ENCODE assay signal across 8 mouse cellular contexts in the genomic region with DNA sequence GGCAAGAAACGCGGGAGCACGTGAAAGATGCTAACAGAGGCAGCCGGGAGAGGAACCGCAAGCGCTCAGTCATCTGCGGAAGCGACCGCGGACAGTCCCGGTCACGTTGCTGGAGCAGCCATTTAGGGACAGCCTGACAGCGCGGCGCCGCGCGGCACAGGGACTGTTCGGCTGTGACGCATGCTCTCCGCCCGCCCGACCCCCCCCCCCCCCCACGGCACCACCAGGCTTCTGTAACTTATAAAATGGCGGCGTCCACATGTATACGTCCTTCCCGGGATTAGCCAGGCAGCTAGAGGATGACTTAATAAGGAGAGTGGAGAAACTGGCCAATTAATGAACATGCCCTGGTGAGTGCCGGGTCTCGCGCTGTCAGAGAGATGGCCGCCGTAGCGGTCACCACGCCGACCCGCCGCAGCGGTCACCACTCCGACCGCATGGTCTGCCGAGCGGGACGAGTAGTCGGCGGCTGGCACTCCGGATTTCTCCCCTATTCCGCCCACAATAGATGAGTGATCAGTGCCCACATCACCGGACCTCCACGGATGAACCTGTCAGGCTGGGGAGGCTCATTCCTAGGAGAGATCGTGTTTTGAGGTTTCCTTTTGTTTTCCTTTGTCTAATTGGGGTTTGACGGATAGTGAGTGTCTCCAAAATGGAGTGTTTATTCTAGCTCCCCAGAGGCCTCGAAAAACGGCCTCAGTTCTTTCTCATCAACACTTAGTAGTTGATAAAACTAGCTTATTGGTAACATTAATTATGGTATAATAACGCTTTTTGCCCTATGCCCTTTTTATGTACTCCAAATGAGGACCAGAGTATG.
DNase-seq lines count a peak whose midpoint lies in the region; ATAC-seq and TF ChIP-seq lines count a peak whose summit lies in the region.

No protein-coding gene starts in this region.

- WGBS in forebrain, embryonic 16.5 days, result under 1% methylated on average over 52 of the region's 55 CpGs
- under 1% methylated on average over 37 of the region's 55 CpGs for WGBS in lung, embryonic 14.5 days
- under 1% methylated on average over 41 of the region's 55 CpGs for WGBS in neural tube, embryonic 15.5 days

- no peak for TF ChIP-seq POLR2A in ES-Bruce4 (IDR thresholded peaks at IDR 0.05; ENCODE audit: insufficient read depth, low read length)
- TF ChIP-seq POLR2A in testis, adult 2 months (IDR thresholded peaks at IDR 0.05; ENCODE audit: control insufficient read depth, low read depth, low read length), result no peak; the same call in 1 of the 2 replicates

- no peak overlapping the region for H3K27ac ChIP-seq in ES-Bruce4 (ENCODE audit: insufficient read depth, low read length)
- peak overlapping the region; percentile 94 for H3K27ac ChIP-seq in forebrain, embryonic 16.5 days (ENCODE audit: low read length)
- peak overlapping the region; percentile 96 for H3K27ac ChIP-seq in layer of hippocampus, adult 2 months
- H3K27ac ChIP-seq in lung, embryonic 14.5 days (ENCODE audit: low read depth), result peak overlapping the region; percentile 96
- H3K27ac ChIP-seq in neural tube, embryonic 15.5 days (replicated peaks), result peak overlapping the region; percentile 91
- peak overlapping the region; percentile 86 for H3K27ac ChIP-seq in testis, adult 2 months (ENCODE audit: control insufficient read depth, insufficient read depth, low read depth, low read length)

- peak; percentile 72 to 81 for DNase-seq in cerebellum, adult 18-20 months
- peak; percentile 49 for DNase-seq in heart, postnatal 25 days (ENCODE audit: low spot score)
- DNase-seq in layer of hippocampus, adult 2 months (ENCODE audit: low spot score in 2 of 2), result peak; percentile 64 to 70
- DNase-seq in lung, embryonic 14.5 days, result peak; percentile 87

- H3K9me3 ChIP-seq in ES-Bruce4 (replicated peaks; ENCODE audit: control insufficient read depth, insufficient read depth, low read length, poor library complexity, severe bottlenecking), result no peaks in the 10 kb centered on the region
- H3K9me3 ChIP-seq in forebrain, embryonic 16.5 days (ENCODE audit: control insufficient read depth, low read length), result no peaks in the 10 kb centered on the region
- no peaks in the 10 kb centered on the region for H3K9me3 ChIP-seq in lung, embryonic 14.5 days (ENCODE audit: low read depth, low read length)
- no peaks in the 10 kb centered on the region for H3K9me3 ChIP-seq in neural tube, embryonic 15.5 days (replicated peaks)

- no peak for TF ChIP-seq CTCF in ES-Bruce4 (IDR thresholded peaks at IDR 0.05; ENCODE audit: low read depth, low read length)
- TF ChIP-seq CTCF in layer of hippocampus, adult 2 months (conservative IDR thresholded peaks at IDR 0.05), result no peak
- no peak for TF ChIP-seq CTCF in lung, embryonic 14.5 days (IDR thresholded peaks at IDR 0.05; ENCODE audit: low read depth)
- TF ChIP-seq CTCF in testis, adult 2 months (IDR thresholded peaks at IDR 0.05; ENCODE audit: control insufficient read depth, insufficient read depth, insufficient replicate concordance, low read depth, low read length), result no peak

- intact Hi-C loops in heart, postnatal 25 days (cut with DNase I), result loop anchor here (5.0 kb wide), 1 partner anchor 34 kb away; no protein-coding TSS in a partner anchor

- H3K4me2 ChIP-seq in forebrain, embryonic 16.5 days (ENCODE audit: low read length), result peak overlapping the region; percentile 69
- H3K4me2 ChIP-seq in lung, embryonic 14.5 days, result peak overlapping the region; percentile 61
- peak overlapping the region; percentile 54 for H3K4me2 ChIP-seq in neural tube, embryonic 15.5 days

- H3K9ac ChIP-seq in ES-Bruce4 (ENCODE audit: low read depth, poor library complexity, severe bottlenecking), result peak overlapping the region; percentile 63
- peak overlapping the region; percentile 87 for H3K9ac ChIP-seq in forebrain, embryonic 16.5 days (replicated peaks; ENCODE audit: low read depth, low read length)
- peak overlapping the region; percentile 86 for H3K9ac ChIP-seq in lung, embryonic 14.5 days
- peak overlapping the region; percentile 64 for H3K9ac ChIP-seq in neural tube, embryonic 15.5 days (replicated peaks)

- no peaks in the 10 kb centered on the region for H3K36me3 ChIP-seq in ES-Bruce4 (ENCODE audit: control insufficient read depth, insufficient read depth, low read length, poor library complexity, severe bottlenecking)
- H3K36me3 ChIP-seq in forebrain, embryonic 16.5 days (ENCODE audit: control insufficient read depth, insufficient read depth), result no peaks in the 10 kb centered on the region
- H3K36me3 ChIP-seq in lung, embryonic 14.5 days (ENCODE audit: insufficient read depth), result peaks cover 14% of the 10 kb centered on the region
- H3K36me3 ChIP-seq in neural tube, embryonic 15.5 days, result no peaks in the 10 kb centered on the region
- no peaks in the 10 kb centered on the region for H3K36me3 ChIP-seq in testis, adult 2 months (ENCODE audit: control insufficient read depth, insufficient read depth, low read length)

- H3K4me3 ChIP-seq in ES-Bruce4 (ENCODE audit: low read depth, low read length), result peak overlapping the region; percentile 80
- H3K4me3 ChIP-seq in forebrain, embryonic 16.5 days (replicated peaks; ENCODE audit: low read length), result peak overlapping the region; percentile 62
- H3K4me3 ChIP-seq in layer of hippocampus, adult 2 months, result peak overlapping the region; percentile 69
- H3K4me3 ChIP-seq in lung, embryonic 14.5 days (ENCODE audit: low read depth, low read length), result peak overlapping the region; percentile 57
- H3K4me3 ChIP-seq in neural tube, embryonic 15.5 days (replicated peaks), result peak overlapping the region; percentile 49
- peak overlapping the region; percentile 88 for H3K4me3 ChIP-seq in testis, adult 2 months (ENCODE audit: control insufficient read depth, low read depth, low read length)

- no peak for TF ChIP-seq EP300 in ES-Bruce4 (IDR thresholded peaks at IDR 0.05; ENCODE audit: insufficient read depth, low read depth, low read length)

- H3K27me3 ChIP-seq in ES-Bruce4 (ENCODE audit: control insufficient read depth, insufficient read depth, low read length, poor library complexity, severe bottlenecking), result no peaks in the 10 kb centered on the region
- no peaks in the 10 kb centered on the region for H3K27me3 ChIP-seq in forebrain, embryonic 16.5 days (replicated peaks; ENCODE audit: control insufficient read depth, insufficient read depth, low read length)
- no peaks in the 10 kb centered on the region for H3K27me3 ChIP-seq in lung, embryonic 14.5 days (ENCODE audit: insufficient read depth, low read length)
- no peaks in the 10 kb centered on the region for H3K27me3 ChIP-seq in neural tube, embryonic 15.5 days (replicated peaks)
- no peaks in the 10 kb centered on the region for H3K27me3 ChIP-seq in testis, adult 2 months (ENCODE audit: control insufficient read depth, insufficient read depth, low read length)

- H3K4me1 ChIP-seq in ES-Bruce4 (ENCODE audit: control insufficient read depth, insufficient read depth, low read length), result no peaks in the 10 kb centered on the region
- H3K4me1 ChIP-seq in forebrain, embryonic 16.5 days (replicated peaks; ENCODE audit: control insufficient read depth, insufficient read depth, low read length), result peaks cover 19% of the 10 kb centered on the region
- H3K4me1 ChIP-seq in lung, embryonic 14.5 days (ENCODE audit: insufficient read depth), result no peaks in the 10 kb centered on the region
- peaks cover 18% of the 10 kb centered on the region for H3K4me1 ChIP-seq in neural tube, embryonic 15.5 days
- no peaks in the 10 kb centered on the region for H3K4me1 ChIP-seq in testis, adult 2 months (ENCODE audit: control insufficient read depth, insufficient read depth, low read length)

- ATAC-seq in forebrain, embryonic 16.5 days, result peak; percentile 98
- peak; percentile 98 for ATAC-seq in lung, embryonic 14.5 days (ENCODE audit: insufficient read depth)
- ATAC-seq in neural tube, embryonic 15.5 days (ENCODE audit: low FRiP score), result peak; percentile 98
